Mouse (Mus musculus) hindbrain, embryonic 16.5 days (tissue): ENCODE data around the gene Synj1. TPM values are rescaled to one million over a fixed set of nuclear protein-coding genes. Genes with fewer than 3 reads are reported as not detected.

Experiments
- ATAC-seq: fragments of 200-750 bp; cut with Nextera tagmentation; 2 replicates; pipeline ENCODE4 v1.8.0; 2017; ENCODE audit warnings: moderate TSS enrichment, moderate library complexity
- H3K27ac ChIP-seq: fragments of 300-500 bp; sonication (generic); 2 replicates; pipeline ENCODE4 v1.5.1; 2014; ENCODE audit warnings: low read depth, mild to moderate bottlenecking, control low read depth, low read length, moderate library complexity
- H3K27me3 ChIP-seq: fragments of 300-500 bp; sonication (generic); replicated peaks from 2 replicates; pipeline ENCODE4 v1.6.1; 2014; ENCODE audit warnings: low read length; ENCODE audit not compliant: control insufficient read depth, insufficient read depth
- H3K36me3 ChIP-seq: fragments of 300-500 bp; sonication (generic); 2 replicates; pipeline ENCODE4 v1.6.1; 2014; ENCODE audit warnings: mild to moderate bottlenecking, low read length, moderate library complexity, mixed read lengths; ENCODE audit not compliant: control insufficient read depth, insufficient read depth
- H3K4me1 ChIP-seq: fragments of 300-500 bp; sonication (generic); 2 replicates; pipeline ENCODE4 v1.6.1; 2014; ENCODE audit warnings: low read depth, low read length; ENCODE audit not compliant: control insufficient read depth, insufficient read depth
- H3K4me2 ChIP-seq: fragments of 300-500 bp; sonication (generic); 2 replicates; pipeline ENCODE4 v1.6.1; 2014; ENCODE audit warnings: mild to moderate bottlenecking, low read length, control low read depth, moderate library complexity
- H3K4me3 ChIP-seq: fragments of 300-500 bp; sonication (generic); 2 replicates; pipeline ENCODE4 v1.5.1; 2014; ENCODE audit warnings: mild to moderate bottlenecking, low read length, control low read depth, moderate library complexity
- H3K9ac ChIP-seq: fragments of 300-500 bp; sonication (generic); 2 replicates; pipeline ENCODE4 v1.6.1; 2014; ENCODE audit warnings: low read depth, mild to moderate bottlenecking, control low read depth, low read length, moderate library complexity
- H3K9me3 ChIP-seq: fragments of 300-500 bp; sonication (generic); 2 replicates; pipeline ENCODE4 v1.6.1; 2014; ENCODE audit warnings: mild to moderate bottlenecking, low read length, moderate library complexity; ENCODE audit not compliant: control insufficient read depth
- WGBS: fragments of 180-500 bp; shearing (Covaris S2); extraction: QIAGEN DNeasy Blood & Tissue Kit; methylation state at CpG from one replicate; pipeline ENCODE4 v1.1.7; 2014; 5-methylcytosine and 5-hydroxymethylcytosine counted together
- polyA plus RNA-seq: library from polyadenylated mRNA; unstranded; fragments of >200 nt; fragmentation: Nextera tagmentation; extraction: Ambion mirVana; gene quantifications from 2 replicates; pipeline ENCODE4 v1.2.1, GENCODE M21; 2015

The Synj1 gene
- polyA plus RNA-seq, 1 experiment from 2014 or later, result 48.6 TPM

DNA sequence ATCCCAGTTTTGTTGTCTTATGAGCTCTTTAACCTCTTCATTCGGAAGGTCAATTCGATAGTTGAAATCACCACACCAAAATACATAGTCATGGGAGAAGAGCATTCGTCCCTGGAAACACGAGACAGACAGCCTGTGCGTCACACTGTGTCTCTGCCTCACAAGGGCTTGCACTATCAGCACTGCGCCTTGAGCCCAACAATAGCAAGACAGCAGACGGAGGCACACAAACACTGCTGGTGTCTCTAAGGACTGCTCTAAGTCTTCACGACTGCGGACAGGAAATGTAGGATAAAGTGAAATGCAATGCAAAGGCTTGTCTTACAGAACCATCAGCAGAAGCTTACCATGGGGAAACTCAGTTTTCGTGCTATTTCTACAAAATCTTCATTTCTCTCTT lies 47.2 kb downstream of the Synj1 start:
- ATAC-seq, result no peak
- no peaks in the 10 kb centered on the region for H3K4me1 ChIP-seq
- no peak overlapping the region for H3K4me2 ChIP-seq
- no peaks in the 10 kb centered on the region for H3K9me3 ChIP-seq
- peaks cover 28% of the 10 kb centered on the region for H3K36me3 ChIP-seq
- no peaks in the 10 kb centered on the region for H3K27me3 ChIP-seq
- WGBS, result 88% methylated on average over 10 of the region's 10 CpGs
- H3K9ac ChIP-seq, result no peak overlapping the region
- no peak overlapping the region for H3K27ac ChIP-seq
- no peak overlapping the region for H3K4me3 ChIP-seq

GRCm38 (mm10) chr16:90963231-90963630 lies 47.9 kb downstream of the Synj1 start:
- H3K4me2 ChIP-seq, result no peak overlapping the region
- H3K4me1 ChIP-seq, result no peaks in the 10 kb centered on the region
- 89% methylated on average over 4 of the region's 4 CpGs for WGBS
- no peak overlapping the region for H3K4me3 ChIP-seq
- no peak overlapping the region for H3K9ac ChIP-seq
- no peak for ATAC-seq
- peaks cover 28% of the 10 kb centered on the region for H3K36me3 ChIP-seq
- H3K27me3 ChIP-seq, result no peaks in the 10 kb centered on the region
- H3K9me3 ChIP-seq, result no peaks in the 10 kb centered on the region
- no peak overlapping the region for H3K27ac ChIP-seq

GRCm38 (mm10) chr16:90958301-90959085 lies 52.6 kb downstream of the Synj1 start:
- no peak for ATAC-seq
- Histone ChIP-seq H3K4me2 (no peak overlapping the region), H3K36me3 (peaks cover 15% of the 10 kb centered on the region)

GRCm38 (mm10) chr16:90955494-90955893 lies 55.6 kb downstream of the Synj1 start:
- ATAC-seq, result no peak
- Histone ChIP-seq H3K9ac (no peak overlapping the region), H3K27me3 (no peaks in the 10 kb centered on the region), H3K27ac (no peak overlapping the region), H3K4me2 (no peak overlapping the region), H3K4me3 (no peak overlapping the region), H3K36me3 (peaks cover 24% of the 10 kb centered on the region), H3K9me3 (no peaks in the 10 kb centered on the region), H3K4me1 (no peaks in the 10 kb centered on the region)
- WGBS, result 77% methylated on average over 6 of the region's 6 CpGs

More at GRCm38 (mm10) chr16:90958301-90959085, 52.6 kb downstream of the Synj1 start:
- H3K4me1 ChIP-seq, result no peaks in the 10 kb centered on the region
- no peak overlapping the region for H3K4me3 ChIP-seq
- no peaks in the 10 kb centered on the region for H3K27me3 ChIP-seq
- H3K27ac ChIP-seq, result no peak overlapping the region
- 85% methylated on average over 5 of the region's 5 CpGs for WGBS
- H3K9me3 ChIP-seq, result no peaks in the 10 kb centered on the region
- no peak overlapping the region for H3K9ac ChIP-seq

GRCm38 (mm10) chr16:90953770-90954169 lies 57.3 kb downstream of the Synj1 start:
- WGBS, result 92% methylated on average over 6 of the region's 6 CpGs
- no peaks in the 10 kb centered on the region for H3K27me3 ChIP-seq
- H3K4me1 ChIP-seq, result no peaks in the 10 kb centered on the region
- H3K4me3 ChIP-seq, result no peak overlapping the region
- no peak overlapping the region for H3K4me2 ChIP-seq
- peaks cover 22% of the 10 kb centered on the region for H3K36me3 ChIP-seq
- H3K27ac ChIP-seq, result no peak overlapping the region
- H3K9ac ChIP-seq, result no peak overlapping the region
- no peak for ATAC-seq
- H3K9me3 ChIP-seq, result no peaks in the 10 kb centered on the region

GRCm38 (mm10) chr16:90953147-90953546 lies 58.0 kb downstream of the Synj1 start:
- 93% methylated on average over 9 of the region's 9 CpGs for WGBS
- H3K9ac ChIP-seq, result no peak overlapping the region
- no peak overlapping the region for H3K4me2 ChIP-seq
- peaks cover 22% of the 10 kb centered on the region for H3K36me3 ChIP-seq
- no peaks in the 10 kb centered on the region for H3K27me3 ChIP-seq
- H3K9me3 ChIP-seq, result no peaks in the 10 kb centered on the region
- no peak overlapping the region for H3K27ac ChIP-seq
- H3K4me3 ChIP-seq, result no peak overlapping the region
- ATAC-seq, result no peak
- no peaks in the 10 kb centered on the region for H3K4me1 ChIP-seq

DNA sequence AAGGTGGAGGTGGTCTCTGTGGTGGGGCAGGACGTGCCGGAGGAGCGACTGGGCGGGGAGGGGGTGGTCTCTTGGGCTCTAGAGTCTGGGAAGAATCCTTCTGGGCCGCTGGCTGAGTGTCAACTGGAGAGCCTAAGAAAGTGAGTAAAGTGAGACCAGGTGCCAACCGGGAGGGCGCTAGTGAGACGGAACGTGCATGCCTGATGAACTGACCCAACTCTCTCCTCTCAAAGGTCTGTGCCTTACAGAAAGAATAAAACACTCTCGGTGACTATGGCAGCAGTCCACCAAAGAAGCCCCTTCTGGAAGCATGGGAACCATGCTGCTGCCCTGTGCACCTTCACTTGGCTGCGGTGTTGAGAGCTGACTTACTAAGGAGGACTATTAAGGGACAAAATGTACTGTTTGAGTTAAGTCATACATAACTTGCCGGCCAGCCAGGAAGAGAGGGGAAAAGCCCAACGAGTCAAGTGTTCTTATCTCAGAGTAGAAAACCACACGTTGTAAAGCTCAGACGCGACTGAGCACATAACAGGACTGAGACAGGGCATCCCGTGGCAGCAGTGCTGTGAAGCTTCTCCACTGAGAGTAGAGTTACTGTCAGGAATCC lies 60.6 kb downstream of the Synj1 start:
- H3K9ac ChIP-seq, result no peak overlapping the region
- H3K4me1 ChIP-seq, result no peaks in the 10 kb centered on the region
- H3K27me3 ChIP-seq, result no peaks in the 10 kb centered on the region
- ATAC-seq, result no peak
- H3K4me3 ChIP-seq, result no peak overlapping the region
- H3K9me3 ChIP-seq, result no peaks in the 10 kb centered on the region
- no peak overlapping the region for H3K4me2 ChIP-seq
- peaks cover 27% of the 10 kb centered on the region for H3K36me3 ChIP-seq
- 61% methylated on average over 17 of the region's 17 CpGs for WGBS
- no peak overlapping the region for H3K27ac ChIP-seq

DNA sequence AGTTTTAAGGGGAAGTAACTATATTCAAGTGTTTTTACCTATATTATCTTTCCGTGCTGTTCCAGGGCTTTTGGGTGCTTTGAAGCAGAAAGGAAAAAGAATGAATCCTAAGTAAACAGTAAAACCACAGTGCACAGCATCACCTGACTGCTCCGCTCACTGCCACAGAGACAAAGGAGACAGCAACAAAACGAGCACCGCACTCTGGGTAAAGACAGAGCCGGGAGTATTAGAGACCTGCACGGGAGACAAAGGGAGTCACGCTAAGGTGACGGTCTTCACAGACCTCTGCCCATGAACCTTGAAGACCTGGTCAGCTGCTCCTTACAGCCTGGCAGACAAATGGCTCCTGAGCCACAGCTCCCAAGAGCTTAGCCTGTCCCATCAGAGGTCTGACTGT lies 64.1 kb downstream of the Synj1 start:
- WGBS, result 79% methylated on average over 8 of the region's 8 CpGs
- Histone ChIP-seq H3K27ac (no peak overlapping the region), H3K4me1 (no peaks in the 10 kb centered on the region), H3K4me2 (no peak overlapping the region), H3K4me3 (no peak overlapping the region), H3K36me3 (peaks cover 33% of the 10 kb centered on the region), H3K9ac (no peak overlapping the region), H3K27me3 (no peaks in the 10 kb centered on the region), H3K9me3 (no peaks in the 10 kb centered on the region)
- ATAC-seq, result no peak

DNA sequence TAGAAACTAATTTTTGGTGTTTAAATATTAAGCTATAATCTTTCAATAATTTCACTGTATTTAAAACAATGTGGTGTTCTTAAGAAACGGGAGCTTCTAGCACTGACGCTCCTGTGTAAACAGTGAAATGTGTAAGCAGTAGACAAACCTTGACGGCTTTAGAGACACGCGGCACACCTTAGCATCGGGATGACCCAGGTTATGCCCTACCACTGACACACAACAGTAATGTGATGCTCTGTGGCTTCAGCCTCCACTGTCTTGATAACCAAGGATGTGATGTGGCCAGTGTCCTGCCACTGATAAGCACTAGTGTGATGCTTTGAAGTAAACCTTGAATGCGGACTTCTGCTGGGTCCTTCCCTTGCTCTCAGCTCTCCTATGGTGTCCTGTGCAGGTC lies 69.9 kb downstream of the Synj1 start:
- H3K27me3 ChIP-seq, result no peaks in the 10 kb centered on the region
- H3K9me3 ChIP-seq, result no peaks in the 10 kb centered on the region
- peaks cover 29% of the 10 kb centered on the region for H3K36me3 ChIP-seq
- no peak for ATAC-seq
- H3K27ac ChIP-seq, result no peak overlapping the region
- no peak overlapping the region for H3K4me3 ChIP-seq
- 96% methylated on average over 7 of the region's 7 CpGs for WGBS
- no peak overlapping the region for H3K9ac ChIP-seq
- H3K4me1 ChIP-seq, result no peaks in the 10 kb centered on the region
- H3K4me2 ChIP-seq, result no peak overlapping the region
